7 mouse cellular contexts compared by ENCODE assay signal in genomic region chr10:18562940-18563339, GRCm38 (mm10). TPM values are rescaled to one million over a fixed set of nuclear protein-coding genes. Genes with fewer than 3 reads are reported as not detected.
A peak's percentile ranks its signal among the peaks of the same experiment; 100 is the strongest.
DNase-seq lines count a peak whose midpoint lies in the region; ATAC-seq and TF ChIP-seq lines count a peak whose summit lies in the region.

No protein-coding gene starts in this region.

- no peak overlapping the region for H3K4me3 ChIP-seq in forebrain, embryonic 11.5 days (ENCODE audit: low read depth, low read length)

- no peaks in the 10 kb centered on the region for H3K27me3 ChIP-seq in forebrain, embryonic 11.5 days (ENCODE audit: control insufficient read depth, insufficient read depth, low read length)
- no peaks in the 10 kb centered on the region for H3K27me3 ChIP-seq in splenic B cell, adult 2 months (ENCODE audit: control insufficient read depth, insufficient read depth, low read length, poor library complexity, severe bottlenecking)

- no peak overlapping the region for H3K27ac ChIP-seq in forebrain, embryonic 11.5 days (ENCODE audit: low read depth, low read length)

- H3K4me2 ChIP-seq in forebrain, embryonic 11.5 days (ENCODE audit: low read depth, low read length, severe bottlenecking), result no peak overlapping the region

- TF ChIP-seq CTCF in brain, embryonic 14.5 days (IDR thresholded peaks at IDR 0.05; ENCODE audit: borderline replicate concordance, extremely low read depth, insufficient read depth, insufficient read length), result peak; percentile 74; the same call in 1 of the 2 replicates

- H3K9me3 ChIP-seq in forebrain, embryonic 11.5 days (ENCODE audit: control insufficient read depth, low read length), result no peaks in the 10 kb centered on the region

- 7% methylated on average over 4 of the region's 4 CpGs for WGBS in forebrain, embryonic 11.5 days

- DNase-seq in testis, postnatal 10 days (ENCODE audit: low spot score), result peak; percentile 70
- DNase-seq in testis, postnatal 14 days (ENCODE audit: low spot score), result no peak
- peak; percentile 53 for DNase-seq in brain, embryonic 14.5 days (ENCODE audit: low read depth)
- peak; percentile 61 for DNase-seq in forebrain, embryonic 11.5 days (ENCODE audit: low spot score)
- DNase-seq in kidney, postnatal 25 days, result peak; percentile 43 to 74
- peak; percentile 45 for DNase-seq in lung, postnatal 25 days (ENCODE audit: low spot score)
- DNase-seq in splenic B cell, adult 2 months (ENCODE audit: low read depth, low spot score), result peak; percentile 11

- H3K4me1 ChIP-seq in forebrain, embryonic 11.5 days (replicated peaks; ENCODE audit: control insufficient read depth, insufficient read depth, low read length), result no peaks in the 10 kb centered on the region

- ATAC-seq in forebrain, embryonic 11.5 days (replicated peaks; ENCODE audit: low FRiP score), result no peak

- no peak for TF ChIP-seq POLR2A in brain, embryonic 14.5 days (IDR thresholded peaks at IDR 0.05; ENCODE audit: borderline replicate concordance, extremely low read depth, insufficient read depth, insufficient read length, poor library complexity, severe bottlenecking)

- H3K36me3 ChIP-seq in forebrain, embryonic 11.5 days (ENCODE audit: control insufficient read depth, insufficient read depth, low read length), result no peaks in the 10 kb centered on the region
- no peaks in the 10 kb centered on the region for H3K36me3 ChIP-seq in splenic B cell, adult 2 months (ENCODE audit: control insufficient read depth, insufficient read depth, low read length, poor library complexity, severe bottlenecking)

- no peak overlapping the region for H3K9ac ChIP-seq in forebrain, embryonic 11.5 days (ENCODE audit: low read length)

RNA-seq across cellular contexts. Expression of gene Hebp2, which starts 17.1 kb away (rescaled TPM):
- polyA plus RNA-seq in brain, embryonic 14.5 days (2012; rRNA removed), result 3.0 and 4.4 TPM in 2 replicates
- 10.3 and 12.0 TPM in 2 replicates for polyA plus RNA-seq in forebrain, embryonic 11.5 days (2014; fragmentation: Nextera tagmentation; extraction: Ambion mirVana)
